Mouse (Mus musculus): Measurements from ENCODE around the gene Syndig1.

Gene Syndig1

GRCm38 (mm10) chr2:149828911-149829310, at the start of gene Syndig1:
Syndig1 (plus strand) TSS chr2:149829211.
- no peak for DNase-seq

- no peak for DNase-seq
Measured at GRCm38 (mm10) chr2:149798613-149799012, 30.4 kb upstream of the Syndig1 start.

GRCm38 (mm10) chr2:149804599-149805140, 24.3 kb upstream of the Syndig1 start:
- DNase-seq, result no peak

GRCm38 (mm10) chr2:149805256-149805655, 23.8 kb upstream of the Syndig1 start:
- DNase-seq, result no peak

- DNase-seq, result no peak
Measured at GRCm38 (mm10) chr2:149812899-149813298, 16.1 kb upstream of the Syndig1 start.

GRCm38 (mm10) chr2:149818395-149818794, 10.6 kb upstream of the Syndig1 start:
- DNase-seq, result no peak

- no peak for DNase-seq
Measured at GRCm38 (mm10) chr2:149819751-149820150, 9.3 kb upstream of the Syndig1 start.

GRCm38 (mm10) chr2:149820201-149820600, 8.8 kb upstream of the Syndig1 start:
- DNase-seq, result no peak

- DNase-seq, result no peak
Measured at GRCm38 (mm10) chr2:149829955-149830535, 1.0 kb downstream of the Syndig1 start.

- no peak for DNase-seq
Measured at GRCm38 (mm10) chr2:149830536-149831458, 1.8 kb downstream of the Syndig1 start, which contains the start of gene C530025M09Rik. C530025M09Rik (minus strand) TSS chr2:149831213.

GRCm38 (mm10) chr2:149831459-149832245, 2.6 kb downstream of the Syndig1 start:
- no peak for DNase-seq

- no peak for DNase-seq
Measured at GRCm38 (mm10) chr2:149832301-149832700, 3.3 kb downstream of the Syndig1 start.

- no peak for DNase-seq
Measured at GRCm38 (mm10) chr2:149835091-149835490, 6.1 kb downstream of the Syndig1 start.

- DNase-seq, result no peak
Measured at GRCm38 (mm10) chr2:149836471-149837135, 7.6 kb downstream of the Syndig1 start.

GRCm38 (mm10) chr2:149839666-149840065, 10.7 kb downstream of the Syndig1 start:
- DNase-seq, result no peak

GRCm38 (mm10) chr2:149844575-149844974, 15.6 kb downstream of the Syndig1 start:
- DNase-seq, result no peak

GRCm38 (mm10) chr2:149848778-149849177, 19.8 kb downstream of the Syndig1 start:
- no peak for DNase-seq

- no peak for DNase-seq
Measured at GRCm38 (mm10) chr2:149861002-149861401, 32.0 kb downstream of the Syndig1 start.

GRCm38 (mm10) chr2:149865914-149866435, 37.0 kb downstream of the Syndig1 start:
- no peak for DNase-seq

- no peak for DNase-seq
Measured at GRCm38 (mm10) chr2:149870496-149870895, 41.5 kb downstream of the Syndig1 start.

- no peak for DNase-seq
Measured at GRCm38 (mm10) chr2:149872496-149872895, 43.5 kb downstream of the Syndig1 start.

GRCm38 (mm10) chr2:149873346-149873745, 44.3 kb downstream of the Syndig1 start:
- DNase-seq, result no peak

Data from spleen, adult 18-20 months (tissue).